Mouse (Mus musculus): ENCODE data around the gene Nomo1. TPM values are rescaled to one million over a fixed set of nuclear protein-coding genes. Genes with fewer than 3 reads are reported as not detected.

Nomo1 gene
- polyA plus RNA-seq, 1 experiment from 2014 or later, result 20.2 TPM

- Histone ChIP-seq H3K4me1 (replicated peaks; ENCODE audit: control insufficient read depth, insufficient read depth, low read length) (peaks cover 4% of the 10 kb centered on the region; the same call in 1 of the 2 replicates), H3K36me3 (ENCODE audit: control insufficient read depth, insufficient read depth, low read length) (no peaks in the 10 kb centered on the region), H3K9me3 (ENCODE audit: control insufficient read depth, low read length) (no peaks in the 10 kb centered on the region), H3K4me3 (ENCODE audit: low read depth, low read length) (no peak overlapping the region), H3K27ac (ENCODE audit: low read depth, low read length) (no peak overlapping the region), H3K4me2 (ENCODE audit: low read depth, low read length, severe bottlenecking) (no peak overlapping the region), H3K27me3 (ENCODE audit: control insufficient read depth, insufficient read depth, low read length) (no peaks in the 10 kb centered on the region), H3K9ac (ENCODE audit: low read length) (no peak overlapping the region)
- DNase-seq (ENCODE audit: low spot score) (no peak), ATAC-seq (replicated peaks; ENCODE audit: low FRiP score) (no peak)
- WGBS, result 60% methylated on average over 7 of the region's 7 CpGs
Observed at GRCm38 (mm10) chr7:46129463-46130179, 96.1 kb downstream of the Nomo1 start.

- WGBS, result 73% methylated on average over 7 of the region's 7 CpGs
- peaks cover 6% of the 10 kb centered on the region; the same call in 1 of the 2 replicates for H3K4me1 ChIP-seq (replicated peaks; ENCODE audit: control insufficient read depth, insufficient read depth, low read length)
- ATAC-seq (replicated peaks; ENCODE audit: low FRiP score), result no peak
Observed at GRCm38 (mm10) chr7:46130723-46131122, 97.2 kb downstream of the Nomo1 start.

GRCm38 (mm10) chr7:46131266-46131665, 97.8 kb downstream of the Nomo1 start:
- no peak overlapping the region; the same call in 1 of the 2 replicates for H3K9ac ChIP-seq (ENCODE audit: low read length)
- H3K27ac ChIP-seq (ENCODE audit: low read depth, low read length), result no peak overlapping the region
- no peaks in the 10 kb centered on the region for H3K9me3 ChIP-seq (ENCODE audit: control insufficient read depth, low read length)
- no peaks in the 10 kb centered on the region for H3K36me3 ChIP-seq (ENCODE audit: control insufficient read depth, insufficient read depth, low read length)
- H3K27me3 ChIP-seq (ENCODE audit: control insufficient read depth, insufficient read depth, low read length), result no peaks in the 10 kb centered on the region
- H3K4me1 ChIP-seq (replicated peaks; ENCODE audit: control insufficient read depth, insufficient read depth, low read length), result peaks cover 6% of the 10 kb centered on the region; the same call in 1 of the 2 replicates
- ATAC-seq (replicated peaks; ENCODE audit: low FRiP score) (no peak), DNase-seq (ENCODE audit: low spot score) (no peak)
- no peak overlapping the region for H3K4me3 ChIP-seq (ENCODE audit: low read depth, low read length)
- no peak overlapping the region for H3K4me2 ChIP-seq (ENCODE audit: low read depth, low read length, severe bottlenecking)
- WGBS, result 19% methylated on average over 3 of the region's 3 CpGs

More at GRCm38 (mm10) chr7:46130723-46131122, 97.2 kb downstream of the Nomo1 start:
- Histone ChIP-seq H3K27me3 (ENCODE audit: control insufficient read depth, insufficient read depth, low read length) (no peaks in the 10 kb centered on the region), H3K36me3 (ENCODE audit: control insufficient read depth, insufficient read depth, low read length) (no peaks in the 10 kb centered on the region), H3K27ac (ENCODE audit: low read depth, low read length) (no peak overlapping the region), H3K4me3 (ENCODE audit: low read depth, low read length) (no peak overlapping the region), H3K9ac (ENCODE audit: low read length) (no peak overlapping the region), H3K4me2 (ENCODE audit: low read depth, low read length, severe bottlenecking) (no peak overlapping the region), H3K9me3 (ENCODE audit: control insufficient read depth, low read length) (no peaks in the 10 kb centered on the region)
- no peak for DNase-seq (ENCODE audit: low spot score)

GRCm38 (mm10) chr7:46131806-46132205, 98.3 kb downstream of the Nomo1 start:
- H3K9ac ChIP-seq (ENCODE audit: low read length), result no peak overlapping the region
- WGBS, result 75% methylated on average over 8 of the region's 8 CpGs
- no peak overlapping the region for H3K27ac ChIP-seq (ENCODE audit: low read depth, low read length)

GRCm38 (mm10) chr7:46132229-46132628, 98.7 kb downstream of the Nomo1 start:
- no peak overlapping the region for H3K4me3 ChIP-seq (ENCODE audit: low read depth, low read length)

More at GRCm38 (mm10) chr7:46131806-46132205, 98.3 kb downstream of the Nomo1 start:
- Histone ChIP-seq H3K36me3 (ENCODE audit: control insufficient read depth, insufficient read depth, low read length) (no peaks in the 10 kb centered on the region), H3K27me3 (ENCODE audit: control insufficient read depth, insufficient read depth, low read length) (no peaks in the 10 kb centered on the region), H3K4me1 (replicated peaks; ENCODE audit: control insufficient read depth, insufficient read depth, low read length) (peaks cover 6% of the 10 kb centered on the region; the same call in 1 of the 2 replicates), H3K4me3 (ENCODE audit: low read depth, low read length) (no peak overlapping the region), H3K9me3 (ENCODE audit: control insufficient read depth, low read length) (no peaks in the 10 kb centered on the region), H3K4me2 (ENCODE audit: low read depth, low read length, severe bottlenecking) (no peak overlapping the region)
- DNase-seq (ENCODE audit: low spot score) (no peak), ATAC-seq (replicated peaks; ENCODE audit: low FRiP score) (no peak)

More at GRCm38 (mm10) chr7:46132229-46132628, 98.7 kb downstream of the Nomo1 start:
- H3K4me2 ChIP-seq (ENCODE audit: low read depth, low read length, severe bottlenecking), result no peak overlapping the region
- H3K36me3 ChIP-seq (ENCODE audit: control insufficient read depth, insufficient read depth, low read length), result no peaks in the 10 kb centered on the region
- no peaks in the 10 kb centered on the region for H3K9me3 ChIP-seq (ENCODE audit: control insufficient read depth, low read length)
- no peak overlapping the region for H3K9ac ChIP-seq (ENCODE audit: low read length)
- H3K4me1 ChIP-seq (replicated peaks; ENCODE audit: control insufficient read depth, insufficient read depth, low read length), result peaks cover 6% of the 10 kb centered on the region; the same call in 1 of the 2 replicates
- ATAC-seq (replicated peaks; ENCODE audit: low FRiP score), result no peak
- DNase-seq (ENCODE audit: low spot score), result no peak
- 88% methylated on average over 12 of the region's 12 CpGs for WGBS
- H3K27ac ChIP-seq (ENCODE audit: low read depth, low read length), result no peak overlapping the region
- H3K27me3 ChIP-seq (ENCODE audit: control insufficient read depth, insufficient read depth, low read length), result no peaks in the 10 kb centered on the region

Other genes starting within 250 kb of the Nomo1 start
- gene Lmtk3, start 250.0 kb upstream of the Nomo1 start, polyA plus RNA-seq (2014; fragmentation: Nextera tagmentation; extraction: Ambion mirVana), result 5.2 and 6.6 TPM in 2 replicates
- 1.4 and 1.6 TPM in 2 replicates for gene Sult2b1, start 249.0 kb upstream of the Nomo1 start, polyA plus RNA-seq (2014; fragmentation: Nextera tagmentation; extraction: Ambion mirVana)
- gene Cyth2, start 219.1 kb upstream of the Nomo1 start, polyA plus RNA-seq (2014; fragmentation: Nextera tagmentation; extraction: Ambion mirVana), result 194 and 207 TPM in 2 replicates
- gene Kcnj14, start 208.9 kb upstream of the Nomo1 start, polyA plus RNA-seq (2014; fragmentation: Nextera tagmentation; extraction: Ambion mirVana), result 0.37 and 0.45 TPM in 2 replicates
- gene Grwd1, start 202.8 kb upstream of the Nomo1 start, polyA plus RNA-seq (2014; fragmentation: Nextera tagmentation; extraction: Ambion mirVana), result 84.8 and 88.2 TPM in 2 replicates
- 68.3 and 69.4 TPM in 2 replicates for gene Kdelr1, start 160.9 kb upstream of the Nomo1 start, polyA plus RNA-seq (2014; fragmentation: Nextera tagmentation; extraction: Ambion mirVana)
- 0.16 and 0.31 TPM in 2 replicates for gene Grin2d, start 155.3 kb upstream of the Nomo1 start, polyA plus RNA-seq (2014; fragmentation: Nextera tagmentation; extraction: Ambion mirVana)
- 1.1 and 2.1 TPM in 2 replicates for gene Syngr4, start 137.0 kb upstream of the Nomo1 start, polyA plus RNA-seq (2014; fragmentation: Nextera tagmentation; extraction: Ambion mirVana)
- 2.6 and 3.2 TPM in 2 replicates for gene Tmem143, start 136.8 kb upstream of the Nomo1 start, polyA plus RNA-seq (2014; fragmentation: Nextera tagmentation; extraction: Ambion mirVana)
- 15.2 and 20.6 TPM in 2 replicates for gene Emp3, start 112.3 kb upstream of the Nomo1 start, polyA plus RNA-seq (2014; fragmentation: Nextera tagmentation; extraction: Ambion mirVana)
- 2.4 and 3.1 TPM in 2 replicates for gene Ccdc114, start 109.6 kb upstream of the Nomo1 start, polyA plus RNA-seq (2014; fragmentation: Nextera tagmentation; extraction: Ambion mirVana)
- 0.15 and 0.20 TPM in 2 replicates for gene Abcc6, start 3.4 kb upstream of the Nomo1 start, polyA plus RNA-seq (2014; fragmentation: Nextera tagmentation; extraction: Ambion mirVana)
- 0.20 and 0.48 TPM in 2 replicates for gene Kcnj11, start 67.1 kb downstream of the Nomo1 start, polyA plus RNA-seq (2014; fragmentation: Nextera tagmentation; extraction: Ambion mirVana)
- gene Abcc8, start 146.3 kb downstream of the Nomo1 start, polyA plus RNA-seq (2014; fragmentation: Nextera tagmentation; extraction: Ambion mirVana), result 0.55 and 0.79 TPM in 2 replicates
- gene Ush1c, start 204.8 kb downstream of the Nomo1 start, polyA plus RNA-seq (2014; fragmentation: Nextera tagmentation; extraction: Ambion mirVana), result 3.1 and 4.7 TPM in 2 replicates
- 0.11 and 0.16 TPM in 2 replicates for gene Otog, start 207.3 kb downstream of the Nomo1 start, polyA plus RNA-seq (2014; fragmentation: Nextera tagmentation; extraction: Ambion mirVana)

All from forebrain, embryonic 11.5 days (tissue).